Mouse (Mus musculus): Measurements from ENCODE around the gene Osbpl10. TPM values are rescaled to one million over a fixed set of nuclear protein-coding genes. Genes with fewer than 3 reads are reported as not detected.
"Not testable (repeated sequence)": the region's sequence is repeated elsewhere in the genome, so short reads cannot be mapped to it uniquely, and the experiment has no call there.

Osbpl10 gene
- polyA plus RNA-seq, 1 experiment from 2014 or later: 0.99 TPM

GRCm38 (mm10) chr9:115021419-115021818, 43.0 kb downstream of the Osbpl10 start:
- no peaks in the 10 kb centered on the region for H3K27me3 ChIP-seq (ENCODE audit: poor library complexity, severe bottlenecking)
- no peak overlapping the region for H3K4me3 ChIP-seq
- no peaks in the 10 kb centered on the region for H3K9me3 ChIP-seq
- no peaks in the 10 kb centered on the region for H3K36me3 ChIP-seq (replicated peaks)
- DNase-seq (ENCODE audit: extremely low spot score, low spot score): no peak
- no peak overlapping the region for H3K27ac ChIP-seq
- no peaks in the 10 kb centered on the region for H3K4me1 ChIP-seq
- 89% methylated on average over 2 of the region's 2 CpGs for WGBS

GRCm38 (mm10) chr9:115023137-115023536, 44.8 kb downstream of the Osbpl10 start:
- Histone ChIP-seq H3K4me1 (no peaks in the 10 kb centered on the region), H3K36me3 (replicated peaks) (no peaks in the 10 kb centered on the region), H3K4me3 (no peak overlapping the region), H3K27me3 (ENCODE audit: poor library complexity, severe bottlenecking) (no peaks in the 10 kb centered on the region), H3K9me3 (no peaks in the 10 kb centered on the region), H3K27ac (no peak overlapping the region)
- WGBS: 76% methylated on average over 3 of the region's 3 CpGs
- no peak for DNase-seq (ENCODE audit: extremely low spot score, low spot score)

- no peak for DNase-seq (ENCODE audit: extremely low spot score, low spot score)
- peaks cover 3% of the 10 kb centered on the region for H3K4me1 ChIP-seq
- no peaks in the 10 kb centered on the region for H3K36me3 ChIP-seq (replicated peaks)
- H3K9me3 ChIP-seq: no peaks in the 10 kb centered on the region
- no peak overlapping the region for H3K4me3 ChIP-seq
- WGBS: 93% methylated on average over 10 of the region's 10 CpGs
- no peaks in the 10 kb centered on the region for H3K27me3 ChIP-seq (ENCODE audit: poor library complexity, severe bottlenecking)
- no peak overlapping the region for H3K27ac ChIP-seq
Observed at GRCm38 (mm10) chr9:115023708-115024383, 45.5 kb downstream of the Osbpl10 start.

GRCm38 (mm10) chr9:115029307-115029706, 50.9 kb downstream of the Osbpl10 start:
- Histone ChIP-seq H3K36me3 (replicated peaks) (no peaks in the 10 kb centered on the region), H3K4me3 (peak overlapping the region; percentile 10; the same call in 1 of the 2 replicates), H3K9me3 (no peaks in the 10 kb centered on the region), H3K27me3 (ENCODE audit: poor library complexity, severe bottlenecking) (peaks cover 28% of the 10 kb centered on the region), H3K27ac (peak overlapping the region; percentile 77), H3K4me1 (peaks cover 26% of the 10 kb centered on the region)
- WGBS: 0% methylated on average over 3 of the region's 3 CpGs
- peak; percentile 79 for DNase-seq (ENCODE audit: extremely low spot score, low spot score)

GRCm38 (mm10) chr9:115030581-115030980, 52.2 kb downstream of the Osbpl10 start:
- no peak for DNase-seq (ENCODE audit: extremely low spot score, low spot score)
- H3K27ac ChIP-seq: no peak overlapping the region
- no peaks in the 10 kb centered on the region for H3K9me3 ChIP-seq
- H3K4me3 ChIP-seq: no peak overlapping the region
- 38% methylated on average over 4 of the region's 4 CpGs for WGBS
- no peaks in the 10 kb centered on the region for H3K36me3 ChIP-seq (replicated peaks)
- H3K27me3 ChIP-seq (ENCODE audit: poor library complexity, severe bottlenecking): peaks cover 34% of the 10 kb centered on the region
- peaks cover 30% of the 10 kb centered on the region for H3K4me1 ChIP-seq

GRCm38 (mm10) chr9:115031046-115031445, 52.7 kb downstream of the Osbpl10 start:
- Histone ChIP-seq H3K27me3 (ENCODE audit: poor library complexity, severe bottlenecking) (peaks cover 39% of the 10 kb centered on the region), H3K4me1 (peaks cover 30% of the 10 kb centered on the region)
- 89% methylated on average over 1 of the region's 1 CpGs for WGBS
- not testable (repeated sequence) for H3K4me3 ChIP-seq; H3K9me3 ChIP-seq; DNase-seq (ENCODE audit: extremely low spot score, low spot score); H3K36me3 ChIP-seq (replicated peaks); H3K27ac ChIP-seq

- 89% methylated on average over 7 of the region's 7 CpGs for WGBS
- no peaks in the 10 kb centered on the region for H3K36me3 ChIP-seq (replicated peaks)
- H3K4me3 ChIP-seq: no peak overlapping the region
- H3K27me3 ChIP-seq (ENCODE audit: poor library complexity, severe bottlenecking): peaks cover 54% of the 10 kb centered on the region
- no peaks in the 10 kb centered on the region for H3K9me3 ChIP-seq
- H3K4me1 ChIP-seq: peaks cover 41% of the 10 kb centered on the region
- no peak overlapping the region for H3K27ac ChIP-seq
- DNase-seq (ENCODE audit: extremely low spot score, low spot score): no peak
Observed at GRCm38 (mm10) chr9:115032786-115033185, 54.4 kb downstream of the Osbpl10 start.

- no peak for DNase-seq (ENCODE audit: extremely low spot score, low spot score)
- H3K27ac ChIP-seq: no peak overlapping the region
- H3K36me3 ChIP-seq (replicated peaks): no peaks in the 10 kb centered on the region
- no peak overlapping the region for H3K4me3 ChIP-seq
- 76% methylated on average over 6 of the region's 6 CpGs for WGBS
- H3K9me3 ChIP-seq: no peaks in the 10 kb centered on the region
- peaks cover 58% of the 10 kb centered on the region for H3K27me3 ChIP-seq (ENCODE audit: poor library complexity, severe bottlenecking)
- peaks cover 49% of the 10 kb centered on the region for H3K4me1 ChIP-seq
Observed at GRCm38 (mm10) chr9:115034271-115034670, 55.9 kb downstream of the Osbpl10 start.

GRCm38 (mm10) chr9:115034788-115035187, 56.4 kb downstream of the Osbpl10 start:
- 74% methylated on average over 7 of the region's 7 CpGs for WGBS
- H3K27me3 ChIP-seq (ENCODE audit: poor library complexity, severe bottlenecking): peaks cover 63% of the 10 kb centered on the region
- H3K27ac ChIP-seq: no peak overlapping the region
- no peaks in the 10 kb centered on the region for H3K9me3 ChIP-seq
- peaks cover 49% of the 10 kb centered on the region for H3K4me1 ChIP-seq
- DNase-seq (ENCODE audit: extremely low spot score, low spot score): no peak
- H3K4me3 ChIP-seq: no peak overlapping the region
- H3K36me3 ChIP-seq (replicated peaks): no peaks in the 10 kb centered on the region

GRCm38 (mm10) chr9:115038215-115038614, 59.8 kb downstream of the Osbpl10 start:
- DNase-seq (ENCODE audit: extremely low spot score, low spot score): peak; percentile 71
- Histone ChIP-seq H3K4me3 (0 out of 2 replicates have a peak overlapping the region, but pooled peaks have one; percentile 9), H3K9me3 (no peaks in the 10 kb centered on the region), H3K27me3 (ENCODE audit: poor library complexity, severe bottlenecking) (peaks cover 66% of the 10 kb centered on the region), H3K4me1 (peaks cover 37% of the 10 kb centered on the region), H3K27ac (0 out of 2 replicates have a peak overlapping the region, but pooled peaks have one; percentile 9), H3K36me3 (replicated peaks) (no peaks in the 10 kb centered on the region)
- WGBS: 9% methylated on average over 14 of the region's 14 CpGs

GRCm38 (mm10) chr9:115038686-115039085, 60.3 kb downstream of the Osbpl10 start:
- H3K27me3 ChIP-seq (ENCODE audit: poor library complexity, severe bottlenecking): peaks cover 62% of the 10 kb centered on the region
- peaks cover 37% of the 10 kb centered on the region for H3K4me1 ChIP-seq
- 0 out of 2 replicates have a peak overlapping the region, but pooled peaks have one; percentile 9 for H3K4me3 ChIP-seq
- no peaks in the 10 kb centered on the region for H3K9me3 ChIP-seq
- 57% methylated on average over 9 of the region's 9 CpGs for WGBS
- DNase-seq (ENCODE audit: extremely low spot score, low spot score): no peak
- H3K36me3 ChIP-seq (replicated peaks): no peaks in the 10 kb centered on the region
- 0 out of 2 replicates have a peak overlapping the region, but pooled peaks have one; percentile 9 for H3K27ac ChIP-seq

GRCm38 (mm10) chr9:115039245-115039644, 60.9 kb downstream of the Osbpl10 start:
- peak; percentile 28 for DNase-seq (ENCODE audit: extremely low spot score, low spot score)
- Histone ChIP-seq H3K4me3 (no peak overlapping the region), H3K27ac (0 out of 2 replicates have a peak overlapping the region, but pooled peaks have one; percentile 25), H3K36me3 (replicated peaks) (no peaks in the 10 kb centered on the region), H3K27me3 (ENCODE audit: poor library complexity, severe bottlenecking) (peaks cover 56% of the 10 kb centered on the region), H3K4me1 (peaks cover 37% of the 10 kb centered on the region), H3K9me3 (no peaks in the 10 kb centered on the region)
- 76% methylated on average over 7 of the region's 7 CpGs for WGBS

- Histone ChIP-seq H3K4me1 (peaks cover 45% of the 10 kb centered on the region), H3K36me3 (replicated peaks) (no peaks in the 10 kb centered on the region), H3K9me3 (no peaks in the 10 kb centered on the region), H3K27me3 (ENCODE audit: poor library complexity, severe bottlenecking) (peaks cover 30% of the 10 kb centered on the region), H3K27ac (no peak overlapping the region), H3K4me3 (no peak overlapping the region)
- DNase-seq (ENCODE audit: extremely low spot score, low spot score): no peak
- WGBS: 95% methylated on average over 6 of the region's 6 CpGs
Observed at GRCm38 (mm10) chr9:115042571-115042970, 64.2 kb downstream of the Osbpl10 start.

Data from forebrain, embryonic 10.5 days (tissue).